In the genomic region with DNA sequence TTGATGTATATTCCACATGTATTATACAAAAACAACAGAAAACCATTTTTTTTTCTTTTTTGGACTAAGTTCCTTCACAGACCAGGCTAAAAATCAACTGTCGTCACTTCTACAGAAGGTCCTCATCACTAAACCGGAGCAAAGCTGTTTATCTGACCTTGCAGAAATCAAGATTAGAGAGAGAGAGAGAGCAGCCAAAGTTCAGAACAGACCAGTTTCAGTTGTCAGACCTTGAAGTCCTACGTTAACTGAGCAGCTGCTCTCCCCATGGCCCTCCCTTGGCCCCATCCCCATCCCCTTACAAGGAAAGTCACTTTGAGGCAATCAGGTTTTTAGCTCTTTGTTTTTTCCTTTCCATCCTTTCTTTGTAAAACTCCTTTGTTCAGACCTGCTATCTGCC, we compare ENCODE assay signal across 14 mouse cellular contexts. TPM values are rescaled to one million over a fixed set of nuclear protein-coding genes. Genes with fewer than 3 reads are reported as not detected.
DNase-seq lines count a peak whose midpoint lies in the region; ATAC-seq and TF ChIP-seq lines count a peak whose summit lies in the region.
"Had no signal": no experiment of that assay in that cellular context is flagged by ENCODE, and none has a peak within 500 bp of the region (broad histone marks: within the 10 kb centered on the region; RNA-seq: fewer than 3 reads in every experiment).

No protein-coding gene starts in this region.

- no peak for TF ChIP-seq CTCF in lung, embryonic 14.5 days (IDR thresholded peaks at IDR 0.05; ENCODE audit: low read depth)
- no peak for TF ChIP-seq CTCF in stomach, postnatal 0 days (IDR thresholded peaks at IDR 0.05; ENCODE audit: low read depth)

- H3K9ac ChIP-seq in lung, embryonic 14.5 days: no peak overlapping the region
- no peak overlapping the region for H3K9ac ChIP-seq in stomach, postnatal 0 days (ENCODE audit: low read length)
- H3K9ac ChIP-seq: forebrain, postnatal 0 days; hindbrain, embryonic 15.5 days; neural tube, embryonic 13.5 days had no signal

- H3K4me3 ChIP-seq in lung, embryonic 14.5 days (ENCODE audit: low read depth, low read length): no peak overlapping the region
- no peak overlapping the region for H3K4me3 ChIP-seq in stomach, postnatal 0 days (ENCODE audit: low read depth, low read length)
- H3K4me3 ChIP-seq: hindbrain, embryonic 15.5 days; neural tube, embryonic 13.5 days had no signal

- H3K9me3 ChIP-seq in lung, embryonic 14.5 days (ENCODE audit: low read depth, low read length): no peaks in the 10 kb centered on the region
- H3K9me3 ChIP-seq in stomach, postnatal 0 days (ENCODE audit: control insufficient read depth, low read length): no peaks in the 10 kb centered on the region
- H3K9me3 ChIP-seq: hindbrain, embryonic 15.5 days; neural tube, embryonic 13.5 days had no signal

- TF ChIP-seq EP300 in stomach, postnatal 0 days (optimal IDR thresholded peaks at IDR 0.05): no peak

- DNase-seq in heart, adult 11 months: peak; percentile 16
- DNase-seq in heart, postnatal 4 days: no peak
- DNase-seq in lung, embryonic 14.5 days: peak; percentile 82
- no peak for DNase-seq in lung, postnatal 36 days
- DNase-seq in stomach, postnatal 0 days (ENCODE audit: low spot score): no peak
- no peak for DNase-seq in thymus, postnatal 4 days
- DNase-seq: cerebellum, adult 11 months; forebrain, postnatal 0 days; right cerebral cortex, adult 18-20 months had no signal

- no peaks in the 10 kb centered on the region for H3K27me3 ChIP-seq in lung, embryonic 14.5 days (ENCODE audit: insufficient read depth, low read length)
- H3K27me3 ChIP-seq in stomach, postnatal 0 days (ENCODE audit: control insufficient read depth, insufficient read depth, low read length): no peaks in the 10 kb centered on the region
- H3K27me3 ChIP-seq: hindbrain, embryonic 15.5 days; neural tube, embryonic 13.5 days had no signal

- no peak overlapping the region for H3K4me2 ChIP-seq in lung, embryonic 14.5 days
- no peak overlapping the region for H3K4me2 ChIP-seq in stomach, postnatal 0 days (replicated peaks; ENCODE audit: low read depth)
- H3K4me2 ChIP-seq: hindbrain, embryonic 15.5 days; neural tube, embryonic 13.5 days had no signal

- peaks cover 11% of the 10 kb centered on the region; the same call in 1 of the 2 replicates for H3K4me1 ChIP-seq in lung, embryonic 14.5 days (ENCODE audit: insufficient read depth)
- H3K4me1 ChIP-seq in stomach, postnatal 0 days (replicated peaks; ENCODE audit: control insufficient read depth, insufficient read depth): no peaks in the 10 kb centered on the region; the same call in 1 of the 2 replicates
- H3K4me1 ChIP-seq: hindbrain, embryonic 15.5 days; neural tube, embryonic 13.5 days had no signal

- peak overlapping the region; percentile 82; the same call in 1 of the 2 replicates for H3K27ac ChIP-seq in lung, embryonic 14.5 days (ENCODE audit: low read depth)
- H3K27ac ChIP-seq in stomach, postnatal 0 days (replicated peaks): no peak overlapping the region
- H3K27ac ChIP-seq: hindbrain, embryonic 15.5 days; macrophage; neural tube, embryonic 13.5 days had no signal

- 38% methylated on average over 3 of the region's 3 CpGs for WGBS in lung, embryonic 14.5 days
- 46% methylated on average over 3 of the region's 3 CpGs for WGBS in stomach, postnatal 0 days

- peak; percentile 90 for ATAC-seq in lung, embryonic 14.5 days (ENCODE audit: insufficient read depth)
- ATAC-seq in erythroblast, adult 5-6 weeks (replicated peaks; ENCODE audit: low FRiP score, poor library complexity, severe bottlenecking): peak; percentile 59; the same call in 1 of the 2 replicates
- peak; percentile 57; the same call in 1 of the 2 replicates for ATAC-seq in stomach, postnatal 0 days (ENCODE audit: low FRiP score, low TSS enrichment)
- ATAC-seq: forebrain, postnatal 0 days; midbrain, embryonic 16.5 days had no signal

- H3K36me3 ChIP-seq in lung, embryonic 14.5 days (ENCODE audit: insufficient read depth): no peaks in the 10 kb centered on the region
- no peaks in the 10 kb centered on the region for H3K36me3 ChIP-seq in stomach, postnatal 0 days (ENCODE audit: control insufficient read depth, insufficient read depth, low read length)
- H3K36me3 ChIP-seq: hindbrain, embryonic 15.5 days; neural tube, embryonic 13.5 days had no signal

RNA-seq across cellular contexts. Expression of a gene that starts 34.0 kb away (rescaled TPM):
- 100 to 1,000 TPM; 132 to 138 TPM for total RNA-seq in heart, postnatal 4 days (2021)
- 71.5 and 72.4 TPM in 2 replicates for polyA plus RNA-seq in lung, embryonic 14.5 days (2014; fragmentation: Nextera tagmentation; extraction: Ambion mirVana)
- total RNA-seq in erythroblast, adult 5-6 weeks (2015; ENCODE audit: low replicate concordance): 29.8 and 41.2 TPM in 2 replicates
- 44.1 and 78.5 TPM in 2 replicates for total RNA-seq in erythroblast, adult 5-6 weeks (2017; ENCODE audit: low replicate concordance)
- polyA plus RNA-seq in stomach, postnatal 0 days (2015; fragmentation: Nextera tagmentation; extraction: Ambion mirVana): 117 and 127 TPM in 2 replicates

RNA-seq across cellular contexts. Expression of a gene that starts 52.5 kb away (rescaled TPM):
- 10 to 100 TPM; 20.1 to 25.7 TPM for total RNA-seq in heart, postnatal 4 days (2021)
- 0.19 TPM in 1 of 2 replicates, not detected in the other for polyA plus RNA-seq in lung, embryonic 14.5 days (2014; fragmentation: Nextera tagmentation; extraction: Ambion mirVana)
- total RNA-seq in erythroblast, adult 5-6 weeks (2015; ENCODE audit: low replicate concordance): 15.5 and 26.9 TPM in 2 replicates
- total RNA-seq in erythroblast, adult 5-6 weeks (2017; ENCODE audit: low replicate concordance): 32.2 and 64.1 TPM in 2 replicates
- polyA plus RNA-seq in stomach, postnatal 0 days (2015; fragmentation: Nextera tagmentation; extraction: Ambion mirVana): 0.28 and 0.62 TPM in 2 replicates
- polyA plus RNA-seq: neural tube, embryonic 13.5 days had no signal

Comparison
In these comparisons a context has a peak if more than half of its experiments do, and no peak if none do; other contexts are left out.
1. DNase-seq: peak in heart, adult 11 months (single experiment) and lung, embryonic 14.5 days (single experiment); none in heart, postnatal 4 days (single experiment), lung, postnatal 36 days (single experiment), stomach, postnatal 0 days (single experiment) and thymus, postnatal 4 days (single experiment).
2. Peak in every context shown above with its lines, with median percentiles within 50 percentile points of each other: ATAC-seq.